ENCODE assay signal across 9 mouse cellular contexts in the genomic region with DNA sequence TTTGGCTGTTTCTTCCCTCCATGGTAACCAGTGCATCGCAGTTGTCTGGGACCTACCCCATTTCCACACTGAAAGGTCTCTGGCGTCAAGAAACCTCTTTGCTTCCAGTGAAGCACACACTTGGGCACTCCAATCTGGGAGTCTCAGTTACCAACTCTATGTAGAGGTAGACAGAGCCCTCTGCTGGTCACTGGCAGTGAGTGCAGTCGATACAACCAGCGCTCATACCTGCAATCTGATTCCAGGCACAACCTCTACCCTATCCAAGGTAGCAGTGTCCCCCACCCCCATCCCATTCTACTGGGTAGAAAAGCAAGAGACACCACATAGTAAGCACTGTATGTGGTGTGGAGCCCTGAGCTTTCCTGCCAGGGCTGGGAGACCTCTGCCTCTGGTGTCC. TPM values are rescaled to one million over a fixed set of nuclear protein-coding genes. Genes with fewer than 3 reads are reported as not detected.
A peak's percentile ranks its signal among the peaks of the same experiment; 100 is the strongest.
DNase-seq lines count a peak whose midpoint lies in the region; ATAC-seq and TF ChIP-seq lines count a peak whose summit lies in the region.
"Had no signal": no experiment of that assay in that cellular context is flagged by ENCODE, and none has a peak within 500 bp of the region (broad histone marks: within the 10 kb centered on the region; RNA-seq: fewer than 3 reads in every experiment).

No protein-coding gene starts in this region.

- TF ChIP-seq CTCF in testis, adult 2 months (IDR thresholded peaks at IDR 0.05; ENCODE audit: control insufficient read depth, insufficient read depth, insufficient replicate concordance, low read depth, low read length): peak; percentile 73; the same call in 1 of the 2 replicates
- TF ChIP-seq CTCF in spleen, adult 2 months (IDR thresholded peaks at IDR 0.05; ENCODE audit: extremely low read depth, insufficient read depth, insufficient read length, insufficient replicate concordance): peak; percentile 72; the same call in 1 of the 2 replicates

- no peak for DNase-seq in testis, postnatal 14 days (ENCODE audit: low spot score)
- DNase-seq in cerebellum, adult 9-11 months: peak; percentile 87
- DNase-seq in frontal cortex, postnatal 36 days (ENCODE audit: low spot score in 2 of 2): peak; percentile 72 to 80
- peak; percentile 61 to 64 for DNase-seq in left cerebral cortex, postnatal 36 days (ENCODE audit: low spot score in 2 of 2)
- DNase-seq in spleen, adult 2 months (ENCODE audit: low read depth in 1 of 2, low spot score in 2 of 2): peak in 1 of 2 experiments; percentile 34

- no peak for TF ChIP-seq POLR2A in testis, adult 2 months (IDR thresholded peaks at IDR 0.05; ENCODE audit: control insufficient read depth, low read depth, low read length)
- no peak for TF ChIP-seq POLR2A in spleen, adult 2 months (IDR thresholded peaks at IDR 0.05; ENCODE audit: low read depth, low read length)

- no peaks in the 10 kb centered on the region for H3K27me3 ChIP-seq in testis, adult 2 months (ENCODE audit: control insufficient read depth, insufficient read depth, low read length)
- H3K27me3 ChIP-seq in intestine, embryonic 16.5 days (replicated peaks; ENCODE audit: control insufficient read depth, insufficient read depth, low read length): no peaks in the 10 kb centered on the region; the same call in 1 of the 2 replicates
- peaks cover 7% of the 10 kb centered on the region; the same call in 1 of the 2 replicates for H3K27me3 ChIP-seq in midbrain, embryonic 12.5 days
- H3K27me3 ChIP-seq in spleen, adult 2 months (ENCODE audit: control insufficient read depth, insufficient read depth, low read length): no peaks in the 10 kb centered on the region
- H3K27me3 ChIP-seq: neural tube, embryonic 13.5 days had no signal

- WGBS in intestine, embryonic 16.5 days: 8% methylated on average over 4 of the region's 4 CpGs
- 6% methylated on average over 4 of the region's 4 CpGs for WGBS in midbrain, embryonic 12.5 days
- 10% methylated on average over 4 of the region's 4 CpGs for WGBS in spleen, adult 2 months

- H3K9ac ChIP-seq in intestine, embryonic 16.5 days (ENCODE audit: low read depth, low read length): no peak overlapping the region
- no peak overlapping the region for H3K9ac ChIP-seq in midbrain, embryonic 12.5 days (replicated peaks)
- H3K9ac ChIP-seq: neural tube, embryonic 13.5 days had no signal

- no peak overlapping the region for H3K27ac ChIP-seq in testis, adult 2 months (ENCODE audit: control insufficient read depth, insufficient read depth, low read depth, low read length)
- H3K27ac ChIP-seq in intestine, embryonic 16.5 days (ENCODE audit: low read length): no peak overlapping the region
- no peak overlapping the region for H3K27ac ChIP-seq in midbrain, embryonic 12.5 days (replicated peaks)
- H3K27ac ChIP-seq in spleen, adult 2 months (ENCODE audit: insufficient read depth, low read length): no peak overlapping the region
- H3K27ac ChIP-seq: neural tube, embryonic 13.5 days had no signal

- intact Hi-C loops in left cerebral cortex, postnatal 36 days (cut with DNase I): loop anchor here (1.0 to 5.0 kb wide), 2 partner anchors 77 to 240 kb away; no protein-coding TSS in a partner anchor

- H3K36me3 ChIP-seq in testis, adult 2 months (ENCODE audit: control insufficient read depth, insufficient read depth, low read length): no peaks in the 10 kb centered on the region
- no peaks in the 10 kb centered on the region for H3K36me3 ChIP-seq in intestine, embryonic 16.5 days (ENCODE audit: control insufficient read depth, insufficient read depth, low read length)
- no peaks in the 10 kb centered on the region for H3K36me3 ChIP-seq in midbrain, embryonic 12.5 days
- no peaks in the 10 kb centered on the region for H3K36me3 ChIP-seq in spleen, adult 2 months (ENCODE audit: control insufficient read depth, insufficient read depth, low read length)
- H3K36me3 ChIP-seq: neural tube, embryonic 13.5 days had no signal

- H3K4me1 ChIP-seq in testis, adult 2 months (ENCODE audit: control insufficient read depth, insufficient read depth, low read length): no peaks in the 10 kb centered on the region; the same call in 1 of the 2 replicates
- H3K4me1 ChIP-seq in intestine, embryonic 16.5 days (ENCODE audit: control insufficient read depth, insufficient read depth, low read length): peaks cover 2% of the 10 kb centered on the region; the same call in 1 of the 2 replicates
- peaks cover 14% of the 10 kb centered on the region for H3K4me1 ChIP-seq in midbrain, embryonic 12.5 days
- H3K4me1 ChIP-seq in spleen, adult 2 months (ENCODE audit: control insufficient read depth, insufficient read depth, insufficient read length): no peaks in the 10 kb centered on the region

- H3K4me3 ChIP-seq in testis, adult 2 months (ENCODE audit: control insufficient read depth, low read depth, low read length): no peak overlapping the region
- no peak overlapping the region for H3K4me3 ChIP-seq in intestine, embryonic 16.5 days (ENCODE audit: low read length)
- H3K4me3 ChIP-seq in midbrain, embryonic 12.5 days: no peak overlapping the region
- no peak overlapping the region for H3K4me3 ChIP-seq in spleen, adult 2 months (ENCODE audit: extremely low read depth, insufficient read depth, insufficient read length)
- H3K4me3 ChIP-seq: neural tube, embryonic 13.5 days had no signal

- no peaks in the 10 kb centered on the region for H3K9me3 ChIP-seq in intestine, embryonic 16.5 days (ENCODE audit: control insufficient read depth, low read length)
- H3K9me3 ChIP-seq in midbrain, embryonic 12.5 days: no peaks in the 10 kb centered on the region
- H3K9me3 ChIP-seq: neural tube, embryonic 13.5 days had no signal

- H3K4me2 ChIP-seq in intestine, embryonic 16.5 days (ENCODE audit: low read depth, low read length): no peak overlapping the region
- H3K4me2 ChIP-seq in midbrain, embryonic 12.5 days (replicated peaks): no peak overlapping the region
- H3K4me2 ChIP-seq: neural tube, embryonic 13.5 days had no signal

- ATAC-seq in intestine, embryonic 16.5 days: peak; percentile 38
- ATAC-seq in midbrain, embryonic 12.5 days (ENCODE audit: low FRiP score, low read depth): peak; percentile 38; the same call in 1 of the 2 replicates

RNA-seq across cellular contexts. Expression of a gene that starts 3.7 kb away (rescaled TPM):
- polyA plus RNA-seq in testis, adult 2 months (2012; rRNA removed): 0.26 and 0.65 TPM in 2 replicates
- 0.02 and 0.05 TPM in 2 replicates for polyA plus RNA-seq in intestine, embryonic 16.5 days (2015; fragmentation: Nextera tagmentation; extraction: Ambion mirVana)
- 1 to 10 TPM; 2.6 to 2.7 TPM for total RNA-seq in left cerebral cortex, postnatal 36 days (2021)
- polyA plus RNA-seq in midbrain, embryonic 12.5 days (2016; fragmentation: Nextera tagmentation; extraction: Ambion mirVana): 0.09 and 0.10 TPM in 2 replicates
- polyA plus RNA-seq in spleen, adult 2 months (2012; rRNA removed): 0.65 and 0.75 TPM in 2 replicates

RNA-seq across cellular contexts. Expression of a gene that starts 52.7 kb away (rescaled TPM):
- polyA plus RNA-seq in testis, adult 2 months (2012; rRNA removed): 23.9 and 24.0 TPM in 2 replicates
- polyA plus RNA-seq in intestine, embryonic 16.5 days (2015; fragmentation: Nextera tagmentation; extraction: Ambion mirVana): 30.5 and 41.1 TPM in 2 replicates
- total RNA-seq in left cerebral cortex, postnatal 36 days (2021): 10 to 100 TPM; 13.6 to 15.3 TPM
- polyA plus RNA-seq in midbrain, embryonic 12.5 days (2016; fragmentation: Nextera tagmentation; extraction: Ambion mirVana): 21.5 and 23.0 TPM in 2 replicates
- polyA plus RNA-seq in spleen, adult 2 months (2012; rRNA removed): 6.6 and 8.7 TPM in 2 replicates

RNA-seq across cellular contexts. Expression of a gene that starts 53.0 kb away (rescaled TPM):
- polyA plus RNA-seq in testis, adult 2 months (2012; rRNA removed): 149 and 193 TPM in 2 replicates
- polyA plus RNA-seq in intestine, embryonic 16.5 days (2015; fragmentation: Nextera tagmentation; extraction: Ambion mirVana): 91.4 and 104 TPM in 2 replicates
- total RNA-seq in left cerebral cortex, postnatal 36 days (2021): 10 to 100 TPM; 42.7 to 44.5 TPM
- 76.9 and 79.5 TPM in 2 replicates for polyA plus RNA-seq in midbrain, embryonic 12.5 days (2016; fragmentation: Nextera tagmentation; extraction: Ambion mirVana)
- 8.3 and 10.1 TPM in 2 replicates for polyA plus RNA-seq in spleen, adult 2 months (2012; rRNA removed)
